Mouse (Mus musculus) E14TG2a.4 (cell line): ENCODE data around the gene Cwc25.

Experiments
- CTCF ChIP-seq: conservative IDR thresholded peaks from 2 replicates; pipeline ENCODE4 v1.5.1; 2014; ENCODE audit warnings: low read length
- NANOG ChIP-seq: IDR thresholded peaks from 2 replicates; pipeline ENCODE4 v1.6.1; 2014; ENCODE audit warnings: borderline replicate concordance, low read length, mixed read lengths
- POU5F1 ChIP-seq: IDR thresholded peaks from 2 replicates; pipeline ENCODE4 v1.6.1; 2014; ENCODE audit warnings: low read length, borderline replicate concordance

DNA sequence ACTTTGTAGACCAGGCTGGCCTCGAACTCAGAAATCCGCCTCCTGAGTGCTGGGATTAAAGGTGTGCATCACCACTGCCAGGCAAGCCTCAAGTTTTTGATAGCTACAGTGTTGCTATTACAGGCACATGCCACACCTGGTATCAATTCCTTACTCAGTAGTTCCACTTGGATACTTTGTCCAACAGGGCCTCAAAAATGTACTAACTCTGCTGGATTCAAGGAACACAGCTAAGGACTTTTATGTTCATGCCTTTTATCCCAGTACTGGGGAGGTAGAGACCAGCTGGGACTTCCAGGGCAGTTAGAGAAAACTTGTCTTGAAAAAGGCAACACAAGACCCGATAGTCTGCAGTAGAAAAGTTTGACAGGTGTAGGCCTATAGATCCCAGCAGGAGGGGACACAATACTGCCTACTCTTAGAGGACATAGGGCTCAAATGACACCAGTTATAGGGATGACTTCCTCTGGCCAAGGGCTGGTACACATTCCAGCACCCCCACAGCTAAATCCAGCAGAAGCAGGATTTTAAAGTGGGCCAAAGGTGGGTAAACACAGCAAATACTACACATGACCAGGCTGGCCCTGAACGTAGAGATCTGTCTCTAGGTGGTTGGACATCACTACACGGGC, 10.3 kb upstream of the Cwc25 start:
- TF ChIP-seq CTCF (no peak), NANOG (no peak), POU5F1 (no peak)
